Mouse (Mus musculus) cortical plate, adult 2 months (tissue): ENCODE data around the gene Zcchc24.

Experiments
- CTCF ChIP-seq: fragments of 200-500 bp; IDR thresholded peaks from 2 replicates; pipeline ENCODE4 v1.5.1; 2011; ENCODE audit warnings: mild to moderate bottlenecking, control low read depth, low read length; ENCODE audit not compliant: insufficient read depth; ENCODE audit errors: extremely low read depth
- POLR2A ChIP-seq: fragments of 200-500 bp; IDR thresholded peaks from 2 replicates; pipeline ENCODE4 v1.6.1; 2011; ENCODE audit warnings: mild to moderate bottlenecking, low read length, control low read depth; ENCODE audit not compliant: insufficient read depth; ENCODE audit errors: extremely low read depth

DNA sequence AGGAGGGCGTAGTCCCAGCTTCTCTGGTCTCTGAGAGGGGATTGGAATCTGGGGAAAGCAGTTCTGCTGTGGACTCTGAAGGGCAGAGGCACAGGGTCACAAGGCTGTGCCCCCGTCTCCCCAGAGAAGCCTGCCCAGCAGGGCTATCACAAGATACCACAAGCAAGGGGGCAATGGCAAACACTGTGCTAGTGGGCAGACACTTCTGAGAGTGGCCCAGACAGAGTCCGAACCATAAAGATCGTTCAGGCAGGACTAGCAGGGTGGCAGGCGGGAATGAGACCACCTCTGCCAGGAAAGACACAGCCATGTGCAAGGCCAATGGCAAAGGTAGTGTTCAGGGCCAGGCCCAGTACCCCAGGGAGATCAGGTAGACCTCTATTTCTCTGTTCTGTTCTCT is 7.7 kb downstream of the Zcchc24 start:
- TF ChIP-seq CTCF (no peak), POLR2A (no peak)
